Mouse (Mus musculus): ENCODE measurements around the gene Pcx.

Pcx gene

GRCm38 (mm10) chr19:4589081-4589480 is 78.8 kb downstream of the Pcx start:
- DNase-seq, result peak; percentile 60 to 78

GRCm38 (mm10) chr19:4590025-4590424 is 79.8 kb downstream of the Pcx start:
- DNase-seq, result no peak

GRCm38 (mm10) chr19:4593792-4594522 is 83.7 kb downstream of the Pcx start:
- DNase-seq, result no peak

- DNase-seq, result no peak
These were observed 85.8 kb downstream of the Pcx start for GRCm38 (mm10) chr19:4596071-4596470.

- DNase-seq, result no peak
These were observed 92.2 kb downstream of the Pcx start for GRCm38 (mm10) chr19:4602459-4602858.

GRCm38 (mm10) chr19:4603801-4604723 is 93.8 kb downstream of the Pcx start:
- peak; percentile 63 to 76 for DNase-seq

- no peak for DNase-seq
These were observed 95.4 kb downstream of the Pcx start for GRCm38 (mm10) chr19:4605654-4606053.

GRCm38 (mm10) chr19:4607406-4607805 is 97.1 kb downstream of the Pcx start:
- DNase-seq, result no peak

GRCm38 (mm10) chr19:4608511-4608910 is 98.2 kb downstream of the Pcx start:
- no peak for DNase-seq

- no peak for DNase-seq
These were observed 99.8 kb downstream of the Pcx start for GRCm38 (mm10) chr19:4610109-4610508.

- DNase-seq, result no peak
These were observed 102.1 kb downstream of the Pcx start for GRCm38 (mm10) chr19:4612181-4612961.

GRCm38 (mm10) chr19:4613464-4614304 is 103.4 kb downstream of the Pcx start:
- peak in 1 of 2 experiments; percentile 31 for DNase-seq

- DNase-seq, result peak; percentile 56 to 57
These were observed 104.3 kb downstream of the Pcx start for GRCm38 (mm10) chr19:4614305-4615150.

- DNase-seq, result peak; percentile 87 to 88
These were observed 105.2 kb downstream of the Pcx start, which contains the start of gene Lrfn4 for GRCm38 (mm10) chr19:4615151-4616093. Gene Lrfn4, minus strand, starts transcription at chr19:4615667.

GRCm38 (mm10) chr19:4616546-4616945 is 106.3 kb downstream of the Pcx start:
- DNase-seq, result peak; percentile 26 to 45

GRCm38 (mm10) chr19:4618183-4618582 is 107.9 kb downstream of the Pcx start:
- DNase-seq, result peak in 1 of 2 experiments; percentile 63

- peak; percentile 10 to 25 for DNase-seq
These were observed 109.2 kb downstream of the Pcx start for GRCm38 (mm10) chr19:4619461-4619860.

- peak in 1 of 2 experiments; percentile 3 for DNase-seq
These were observed 110.4 kb downstream of the Pcx start for GRCm38 (mm10) chr19:4620721-4621120.

- DNase-seq, result no peak
These were observed 112.5 kb downstream of the Pcx start for GRCm38 (mm10) chr19:4622780-4623179.

- DNase-seq, result no peak
These were observed 113.1 kb downstream of the Pcx start for GRCm38 (mm10) chr19:4623419-4623818.

Data from cerebellum, postnatal 14 days (tissue).